Mouse (Mus musculus) heart, postnatal 0 days (tissue): ENCODE results near the gene Gm28051. TPM values are rescaled to one million over a fixed set of nuclear protein-coding genes. Genes with fewer than 3 reads are reported as not detected.

ENCODE experiments used
- ATAC-seq: fragments of 200-750 bp; cut with Nextera tagmentation; 2 replicates; pipeline ENCODE4 v1.8.0; 2017; ENCODE audit warnings: low read depth, moderate number of reproducible peaks, moderate library complexity; ENCODE audit not compliant: insufficient read depth
- DNase-seq: peaks from one replicate; pipeline ENCODE4 v3.0.0-alpha.2; 2016; ENCODE audit warnings: low spot score
- H3K27ac ChIP-seq: fragments of 300-500 bp; sonication (generic); 2 replicates; pipeline ENCODE4 v1.5.1; 2014; ENCODE audit warnings: low read depth, mild to moderate bottlenecking
- H3K27me3 ChIP-seq: fragments of 300-500 bp; sonication (generic); 2 replicates; pipeline ENCODE4 v1.6.1; 2014; ENCODE audit warnings: low read length, mixed read lengths; ENCODE audit not compliant: control insufficient read depth, insufficient read depth
- H3K36me3 ChIP-seq: fragments of 300-500 bp; sonication (generic); replicated peaks from 2 replicates; pipeline ENCODE4 v1.6.1; 2014; ENCODE audit warnings: low read length, mixed read lengths; ENCODE audit not compliant: control insufficient read depth, insufficient read depth
- H3K4me1 ChIP-seq: fragments of 300-500 bp; sonication (generic); 2 replicates; pipeline ENCODE4 v1.6.1; 2014; ENCODE audit warnings: antibody characterized with exemption; ENCODE audit not compliant: control insufficient read depth, insufficient read depth
- H3K4me2 ChIP-seq: fragments of 300-500 bp; sonication (generic); 2 replicates; pipeline ENCODE4 v1.6.1; 2014; ENCODE audit warnings: low read depth, mild to moderate bottlenecking, low read length, moderate library complexity
- H3K4me3 ChIP-seq: fragments of 300-500 bp; sonication (generic); 2 replicates; pipeline ENCODE4 v1.5.1; 2014; ENCODE audit warnings: low read depth, low read length
- H3K9ac ChIP-seq: fragments of 300-500 bp; sonication (generic); replicated peaks from 2 replicates; pipeline ENCODE4 v1.6.1; 2014; ENCODE audit warnings: low read depth, low read length, mixed read lengths
- H3K9me3 ChIP-seq: fragments of 300-500 bp; sonication (generic); replicated peaks from 2 replicates; pipeline ENCODE4 v1.6.1; 2016; ENCODE audit warnings: low read length; ENCODE audit not compliant: control insufficient read depth
- CTCF ChIP-seq: IDR thresholded peaks from 2 replicates; pipeline ENCODE4 v1.5.1; 2016; ENCODE audit warnings: antibody characterized with exemption, control low read depth, low read depth
- EP300 ChIP-seq: IDR thresholded peaks from 2 replicates; pipeline ENCODE4 v1.6.1; 2016; ENCODE audit warnings: antibody characterized with exemption, low read depth
- WGBS: fragments of 180-500 bp; shearing (Covaris S2); extraction: QIAGEN DNeasy Blood & Tissue Kit; methylation state at CpG from one replicate; pipeline ENCODE4 v1.1.7; 2014; 5-methylcytosine and 5-hydroxymethylcytosine counted together
- polyA plus RNA-seq: library from polyadenylated mRNA; unstranded; fragments of >200 nt; fragmentation: Nextera tagmentation; extraction: Ambion mirVana; gene quantifications from 2 replicates; pipeline ENCODE4 v1.2.1, GENCODE M21; 2015
- total RNA-seq: library from RNA; depleted of rRNA; stranded (reverse); fragments of >200 nt; gene quantifications from 2 replicates; pipeline ENCODE4 v1.2.3, GENCODE M21; 2014; ENCODE audit warnings: low replicate concordance

Gm28051 gene
- total and polyA plus RNA-seq, 2 experiments from 2014 or later: not detected

DNA sequence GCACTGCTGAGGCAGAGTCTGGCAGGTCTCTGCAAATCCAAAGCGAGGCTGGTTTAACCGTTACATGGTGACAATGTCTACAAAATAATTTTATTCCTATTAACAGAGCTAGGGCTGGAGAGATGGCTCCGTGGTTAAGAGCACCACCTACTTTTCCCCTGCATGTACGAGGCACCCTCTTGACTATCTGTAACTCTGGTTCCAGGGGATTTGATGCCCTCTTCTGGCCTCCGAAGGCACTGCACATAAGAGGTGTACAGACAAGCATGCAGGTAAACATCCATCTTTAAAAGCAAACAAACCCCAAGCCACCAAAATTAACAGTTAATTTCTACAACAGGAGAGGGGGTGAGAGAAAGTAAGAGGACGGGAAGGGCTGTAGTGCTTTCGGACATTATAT, 1.3 kb downstream of the Gm28051 start:
- WGBS: 70% methylated on average over 7 of the region's 7 CpGs
- TF ChIP-seq EP300: no peak
- TF ChIP-seq CTCF: peak; percentile 25; the same call in 1 of the 2 replicates
- peak overlapping the region; percentile 78; the same call in 1 of the 2 replicates for H3K27ac ChIP-seq
- H3K4me2 ChIP-seq: peak overlapping the region; percentile 87
- H3K27me3 ChIP-seq: no peaks in the 10 kb centered on the region
- peaks cover 15% of the 10 kb centered on the region for H3K4me1 ChIP-seq
- H3K9ac ChIP-seq: no peak overlapping the region
- ATAC-seq (no peak), DNase-seq (no peak)
- no peaks in the 10 kb centered on the region for H3K9me3 ChIP-seq
- peak overlapping the region; percentile 94 for H3K4me3 ChIP-seq
- H3K36me3 ChIP-seq: no peaks in the 10 kb centered on the region

DNA sequence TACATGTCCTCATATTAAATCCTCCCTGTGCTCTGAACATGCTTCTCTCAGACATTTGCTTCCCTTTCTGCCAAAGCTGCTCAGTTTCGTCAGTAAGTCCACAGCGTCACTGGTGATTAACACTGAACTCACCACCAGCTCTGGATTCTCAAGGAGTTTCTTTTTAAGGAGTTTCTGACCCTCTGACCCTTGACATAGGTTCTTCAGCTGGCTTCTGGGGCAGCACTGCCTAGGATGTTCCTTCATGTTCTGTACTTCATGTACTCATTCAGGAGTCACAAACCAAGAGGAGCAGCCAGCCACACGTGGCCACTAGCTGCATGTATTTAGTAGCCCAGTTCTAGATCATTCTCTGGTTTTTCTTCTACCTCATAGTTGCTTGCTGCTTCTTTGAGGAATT, 9.3 kb downstream of the Gm28051 start:
- Histone ChIP-seq H3K4me3 (no peak overlapping the region), H3K27me3 (no peaks in the 10 kb centered on the region), H3K9ac (no peak overlapping the region), H3K27ac (no peak overlapping the region), H3K36me3 (peaks cover 7% of the 10 kb centered on the region), H3K4me2 (no peak overlapping the region), H3K9me3 (no peaks in the 10 kb centered on the region), H3K4me1 (peaks cover 5% of the 10 kb centered on the region; the same call in 1 of the 2 replicates)
- no peak for DNase-seq
- TF ChIP-seq EP300 (no peak), CTCF (no peak)
- WGBS: 86% methylated on average over 3 of the region's 3 CpGs
- ATAC-seq: no peak

DNA sequence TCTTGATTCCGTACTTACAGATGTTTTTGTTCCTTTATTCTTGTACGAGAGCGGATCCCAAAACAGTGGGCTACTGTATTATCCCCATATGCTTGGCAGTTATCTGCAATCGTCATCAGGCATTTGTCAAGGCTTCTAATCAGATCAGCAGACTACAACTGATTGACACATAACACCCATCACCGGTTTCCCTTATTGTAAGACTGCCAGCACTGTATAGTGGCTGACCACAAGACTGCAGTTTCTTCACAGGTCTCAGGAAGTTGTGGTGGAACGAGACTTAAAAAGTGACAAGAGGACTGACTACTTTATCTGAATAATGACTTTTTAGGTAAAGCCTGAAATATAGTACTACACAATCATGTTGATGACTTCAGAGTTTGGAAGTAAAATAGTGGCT, 12.7 kb downstream of the Gm28051 start:
- Histone ChIP-seq H3K36me3 (peaks cover 7% of the 10 kb centered on the region), H3K4me2 (peak overlapping the region; percentile 90; the same call in 1 of the 2 replicates), H3K27me3 (no peaks in the 10 kb centered on the region), H3K9me3 (no peaks in the 10 kb centered on the region), H3K27ac (no peak overlapping the region), H3K9ac (peak overlapping the region; percentile 84), H3K4me1 (peaks cover 13% of the 10 kb centered on the region), H3K4me3 (no peak overlapping the region)
- no peak for TF ChIP-seq CTCF
- TF ChIP-seq EP300: no peak
- 51% methylated on average over 6 of the region's 6 CpGs for WGBS
- DNase-seq: no peak
- no peak for ATAC-seq

DNA sequence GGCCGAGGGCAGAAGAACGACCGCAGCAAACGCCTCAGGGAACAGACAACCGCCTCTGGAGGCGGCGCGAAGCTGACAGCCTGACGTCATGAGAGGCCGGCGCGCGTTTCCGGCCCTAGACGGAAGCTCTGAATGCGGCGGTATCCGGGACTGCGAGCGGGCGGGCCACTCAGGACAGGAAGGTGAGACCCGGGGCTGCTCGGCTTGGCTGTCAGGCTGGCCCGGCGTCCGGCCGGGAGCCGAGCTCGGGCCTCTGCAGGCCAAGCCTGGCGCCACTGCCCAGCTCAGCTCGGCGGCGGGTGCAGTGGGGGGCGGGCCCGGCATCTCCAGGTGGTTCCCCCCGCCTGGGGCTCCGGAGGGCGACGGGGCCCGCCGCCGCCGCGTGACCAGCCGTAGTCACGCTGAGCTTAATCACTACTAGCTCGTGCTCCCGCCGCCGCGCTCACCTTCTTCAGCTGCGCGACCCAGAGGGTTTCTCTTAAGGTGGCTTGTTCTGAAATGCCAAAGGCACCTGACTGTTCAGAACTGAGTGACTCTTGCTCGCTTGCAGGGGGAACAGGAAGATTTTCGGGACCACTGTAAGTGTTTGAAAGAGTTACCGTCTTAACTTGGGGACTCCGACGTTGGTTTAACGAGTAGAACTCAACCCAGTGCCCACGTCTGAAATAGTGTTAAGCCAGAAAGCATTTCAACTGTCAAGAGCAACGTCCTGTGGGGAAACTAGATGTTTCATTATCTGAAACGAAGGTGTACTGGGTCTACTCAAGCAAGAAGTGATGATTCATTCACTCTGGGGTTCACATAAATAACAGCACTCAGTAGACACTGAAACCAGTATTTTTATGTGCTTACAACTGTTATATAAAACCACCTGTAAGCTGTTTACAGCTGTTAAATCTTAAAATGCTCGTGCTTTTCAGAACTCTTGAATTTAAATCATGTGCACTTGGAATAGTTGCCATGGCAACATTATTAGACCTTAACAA, 13.7 kb downstream of the Gm28051 start, which contains the start of the genes Moap1 and Tmem251:
Gene Moap1 (minus strand): TSS at position 73 of the 986 bp plus-strand sequence.
Gene Tmem251 (plus strand): TSS at position 174 of the 986 bp plus-strand sequence.
- H3K27me3 ChIP-seq: no peaks in the 10 kb centered on the region
- H3K27ac ChIP-seq: peak within 1 kb of the TSS; percentile 95
- H3K9ac ChIP-seq: peak within 1 kb of the TSS; percentile 84
- peak within 1 kb of the TSS; percentile 90 for H3K4me2 ChIP-seq
- H3K4me1 ChIP-seq: peaks cover 13% of the 10 kb centered on the region
- H3K36me3 ChIP-seq: peaks cover 7% of the 10 kb centered on the region
- DNase-seq: peak; percentile 92
- under 1% methylated on average over 55 of the region's 63 CpGs for WGBS
- TF ChIP-seq EP300 (no peak), CTCF (no peak)
- no peaks in the 10 kb centered on the region for H3K9me3 ChIP-seq
- peak; percentile 97 for ATAC-seq
- peak within 1 kb of the TSS; percentile 89 for H3K4me3 ChIP-seq

DNA sequence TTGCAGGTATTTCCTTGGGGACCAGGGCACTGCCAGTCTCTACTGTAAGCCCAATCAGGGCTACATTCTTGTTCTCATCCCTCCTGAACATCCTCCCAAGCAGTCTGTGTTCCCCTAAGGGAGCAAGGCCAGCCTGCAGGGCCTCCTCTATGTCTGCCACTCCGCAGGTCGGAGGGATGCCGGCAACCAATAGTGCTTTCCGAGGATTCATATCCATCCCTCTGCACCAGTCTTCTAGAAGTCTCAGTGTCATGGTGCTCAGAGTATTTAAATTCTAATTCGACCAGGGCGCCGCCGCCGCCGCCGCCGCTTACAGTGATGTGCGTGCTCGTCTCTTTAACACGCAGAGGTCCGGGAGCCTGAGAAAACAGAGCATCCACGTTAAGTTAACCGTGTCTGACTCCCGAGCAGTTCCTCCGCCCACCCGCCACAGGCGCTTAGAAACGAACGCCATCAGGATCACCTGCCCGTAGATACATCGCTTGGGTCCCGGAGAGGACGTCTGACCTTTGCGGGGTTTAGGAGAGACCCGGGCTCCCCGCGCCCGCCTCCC, 14.5 kb downstream of the Gm28051 start:
- Histone ChIP-seq H3K4me3 (peak overlapping the region; percentile 89), H3K36me3 (peaks cover 7% of the 10 kb centered on the region; the same call in 1 of the 2 replicates), H3K9ac (peak overlapping the region; percentile 84), H3K4me1 (peaks cover 13% of the 10 kb centered on the region), H3K4me2 (peak overlapping the region; percentile 90), H3K27ac (peak overlapping the region; percentile 95), H3K9me3 (no peaks in the 10 kb centered on the region), H3K27me3 (no peaks in the 10 kb centered on the region)
- no peak for DNase-seq
- peak; percentile 45 for ATAC-seq
- TF ChIP-seq EP300 (no peak), CTCF (no peak)
- under 1% methylated on average over 33 of the region's 33 CpGs for WGBS
